Mouse (Mus musculus): ENCODE results near the gene Kl.

GRCm38 (mm10) chr5:151042911-151043310 is 90.5 kb downstream of the Kl start:
- TF ChIP-seq CTCF (IDR thresholded peaks at IDR 0.05; ENCODE audit: borderline replicate concordance, extremely low read depth, insufficient read depth, insufficient read length) (no peak), POLR2A (IDR thresholded peaks at IDR 0.05; ENCODE audit: borderline replicate concordance, extremely low read depth, insufficient read depth, insufficient read length, poor library complexity, severe bottlenecking) (no peak)

All from brain, embryonic 14.5 days (tissue).